Mouse (Mus musculus): ENCODE measurements around the gene Swap70. TPM values are rescaled to one million over a fixed set of nuclear protein-coding genes. Genes with fewer than 3 reads are reported as not detected.
"Not testable (repeated sequence)": the region's sequence is repeated elsewhere in the genome, so short reads cannot be mapped to it uniquely, and the experiment has no call there.

Swap70 gene
- total RNA-seq (2022) = 1 to 10 TPM; 4.5 to 6.0 (median 5.4) TPM

GRCm38 (mm10) chr7:110221586-110222481, at the start of gene Swap70:
Swap70 (plus strand) TSS chr7:110221711.
- peak; percentile 74 to 84 for DNase-seq (ENCODE audit: low spot score in 2 of 2)

GRCm38 (mm10) chr7:110179208-110179607, 42.3 kb upstream of the Swap70 start:
- no peak for DNase-seq (ENCODE audit: low spot score in 2 of 2)

- DNase-seq (ENCODE audit: low spot score in 2 of 2) = no peak
These were observed 40.9 kb upstream of the Swap70 start for GRCm38 (mm10) chr7:110180613-110181012.

- DNase-seq (ENCODE audit: low spot score in 2 of 2) = no peak
These were observed 40.1 kb upstream of the Swap70 start for GRCm38 (mm10) chr7:110181446-110181845.

GRCm38 (mm10) chr7:110184608-110185007, 36.9 kb upstream of the Swap70 start:
- no peak for DNase-seq (ENCODE audit: low spot score in 2 of 2)

- no peak for DNase-seq (ENCODE audit: low spot score in 2 of 2)
These were observed 31.6 kb upstream of the Swap70 start for GRCm38 (mm10) chr7:110189951-110190350.

GRCm38 (mm10) chr7:110193186-110193585, 28.3 kb upstream of the Swap70 start:
- DNase-seq (ENCODE audit: low spot score in 2 of 2) = no peak

- no peak for DNase-seq (ENCODE audit: low spot score in 2 of 2)
These were observed 24.3 kb upstream of the Swap70 start for GRCm38 (mm10) chr7:110197176-110197575.

- DNase-seq (ENCODE audit: low spot score in 2 of 2) = no peak
These were observed 19.6 kb upstream of the Swap70 start for GRCm38 (mm10) chr7:110201933-110202332.

GRCm38 (mm10) chr7:110204208-110204607, 17.3 kb upstream of the Swap70 start:
- no peak for DNase-seq (ENCODE audit: low spot score in 2 of 2)

- DNase-seq (ENCODE audit: low spot score in 2 of 2) = no peak
These were observed 13.2 kb upstream of the Swap70 start for GRCm38 (mm10) chr7:110208341-110208740.

- no peak for DNase-seq (ENCODE audit: low spot score in 2 of 2)
These were observed 12.1 kb upstream of the Swap70 start for GRCm38 (mm10) chr7:110209422-110209821.

- DNase-seq (ENCODE audit: low spot score in 2 of 2) = no peak
These were observed 10.5 kb upstream of the Swap70 start for GRCm38 (mm10) chr7:110211025-110211424.

GRCm38 (mm10) chr7:110214882-110215281, 6.6 kb upstream of the Swap70 start:
- no peak for DNase-seq (ENCODE audit: low spot score in 2 of 2)

- no peak for DNase-seq (ENCODE audit: low spot score in 2 of 2)
These were observed 393 bp upstream of the Swap70 start for GRCm38 (mm10) chr7:110221051-110221585.

GRCm38 (mm10) chr7:110222583-110223182, 1.2 kb downstream of the Swap70 start:
- DNase-seq (ENCODE audit: low spot score in 2 of 2) = no peak

GRCm38 (mm10) chr7:110223727-110224510, 2.4 kb downstream of the Swap70 start:
- peak in 1 of 2 experiments; percentile 15 for DNase-seq (ENCODE audit: low spot score in 2 of 2)

- no peak for DNase-seq (ENCODE audit: low spot score in 2 of 2)
These were observed 5.0 kb downstream of the Swap70 start for GRCm38 (mm10) chr7:110226484-110226883.

- no peak for DNase-seq (ENCODE audit: low spot score in 2 of 2)
These were observed 8.5 kb downstream of the Swap70 start for GRCm38 (mm10) chr7:110229967-110230366.

GRCm38 (mm10) chr7:110231127-110231526, 9.6 kb downstream of the Swap70 start:
- DNase-seq (ENCODE audit: low spot score in 2 of 2) = not testable (repeated sequence)

- DNase-seq (ENCODE audit: low spot score in 2 of 2) = no peak
These were observed 14.6 kb downstream of the Swap70 start for GRCm38 (mm10) chr7:110236085-110236484.

GRCm38 (mm10) chr7:110237451-110237836, 15.9 kb downstream of the Swap70 start:
- DNase-seq (ENCODE audit: low spot score in 2 of 2) = no peak

Data from gastrocnemius, adult 8-10 months (tissue).